Mouse (Mus musculus) limb, embryonic 14.5 days (tissue): Measurements from ENCODE around the gene Zfp366. TPM values are rescaled to one million over a fixed set of nuclear protein-coding genes. Genes with fewer than 3 reads are reported as not detected.

Source experiments
- ATAC-seq: fragments of 200-750 bp; cut with Nextera tagmentation; 2 replicates; pipeline ENCODE4 v1.8.0; 2017; ENCODE audit warnings: low read depth, moderate number of reproducible peaks, moderate TSS enrichment; ENCODE audit not compliant: low FRiP score
- DNase-seq: peaks from one replicate; pipeline ENCODE4 v3.0.0-alpha.2; 2015; ENCODE audit warnings: low spot score
- H3K27ac ChIP-seq: fragments of 300-500 bp; sonication (generic); replicated peaks from 2 replicates; pipeline ENCODE4 v1.5.1; 2014; ENCODE audit warnings: low read depth, mild to moderate bottlenecking, low read length, moderate library complexity, mixed read lengths
- H3K27me3 ChIP-seq: fragments of 300-500 bp; sonication (generic); 2 replicates; pipeline ENCODE4 v1.6.1; 2014; ENCODE audit warnings: low read length, mixed read lengths; ENCODE audit not compliant: control insufficient read depth, insufficient read depth
- H3K36me3 ChIP-seq: fragments of 300-500 bp; sonication (generic); 2 replicates; pipeline ENCODE4 v1.6.1; 2014; ENCODE audit warnings: mild to moderate bottlenecking, low read length, moderate library complexity, mixed read lengths; ENCODE audit not compliant: control insufficient read depth, insufficient read depth
- H3K4me1 ChIP-seq: fragments of 300-500 bp; sonication (generic); 2 replicates; pipeline ENCODE4 v1.6.1; 2014; ENCODE audit warnings: antibody characterized with exemption, low read length, mixed read lengths; ENCODE audit not compliant: control insufficient read depth, insufficient read depth
- H3K4me2 ChIP-seq: fragments of 300-500 bp; sonication (generic); replicated peaks from 2 replicates; pipeline ENCODE4 v1.6.1; 2014; ENCODE audit warnings: low read depth, mild to moderate bottlenecking, low read length, moderate library complexity; ENCODE audit not compliant: severe bottlenecking
- H3K4me3 ChIP-seq: fragments of 300-500 bp; sonication (generic); replicated peaks from 2 replicates; pipeline ENCODE4 v1.5.1; 2014; ENCODE audit warnings: low read length
- H3K9ac ChIP-seq: fragments of 300-500 bp; sonication (generic); 2 replicates; pipeline ENCODE4 v1.6.1; 2014; ENCODE audit warnings: mild to moderate bottlenecking, low read depth, low read length, moderate library complexity; ENCODE audit not compliant: severe bottlenecking
- H3K9me3 ChIP-seq: fragments of 300-500 bp; sonication (generic); 2 replicates; pipeline ENCODE4 v1.6.1; 2016; ENCODE audit warnings: low read length; ENCODE audit not compliant: control insufficient read depth
- POLR2A ChIP-seq: fragments of 200-500 bp; IDR thresholded peaks from 2 replicates; pipeline ENCODE4 v1.8.0; 2012; ENCODE audit warnings: inconsistent platforms, mild to moderate bottlenecking, moderate library complexity, borderline replicate concordance; ENCODE audit not compliant: insufficient read depth, insufficient read length; ENCODE audit errors: extremely low read depth
- WGBS: fragments of 180-500 bp; shearing (Covaris S2); extraction: QIAGEN DNeasy Blood & Tissue Kit; methylation state at CpG from one replicate; pipeline ENCODE4 v1.1.7; 2014; 5-methylcytosine and 5-hydroxymethylcytosine counted together
- polyA plus RNA-seq, 2 experiments: library from polyadenylated mRNA; depleted of rRNA in 1 of 2; stranded (reverse) in 1 of 2; unstranded in 1 of 2; fragments of >200 nt; fragmentation: Nextera tagmentation in 1 of 2; extraction: Ambion mirVana in 1 of 2; gene quantifications; 2 replicates each; pipeline versions ENCODE4 v1.2.1 to v1.2.3; 2012 to 2014

Gene Zfp366
- 2.5 and 3.5 TPM in 2 replicates for polyA plus RNA-seq (2012; rRNA removed)
- polyA plus RNA-seq (2014; fragmentation: Nextera tagmentation; extraction: Ambion mirVana) = 0.73 and 1.0 TPM in 2 replicates

DNA sequence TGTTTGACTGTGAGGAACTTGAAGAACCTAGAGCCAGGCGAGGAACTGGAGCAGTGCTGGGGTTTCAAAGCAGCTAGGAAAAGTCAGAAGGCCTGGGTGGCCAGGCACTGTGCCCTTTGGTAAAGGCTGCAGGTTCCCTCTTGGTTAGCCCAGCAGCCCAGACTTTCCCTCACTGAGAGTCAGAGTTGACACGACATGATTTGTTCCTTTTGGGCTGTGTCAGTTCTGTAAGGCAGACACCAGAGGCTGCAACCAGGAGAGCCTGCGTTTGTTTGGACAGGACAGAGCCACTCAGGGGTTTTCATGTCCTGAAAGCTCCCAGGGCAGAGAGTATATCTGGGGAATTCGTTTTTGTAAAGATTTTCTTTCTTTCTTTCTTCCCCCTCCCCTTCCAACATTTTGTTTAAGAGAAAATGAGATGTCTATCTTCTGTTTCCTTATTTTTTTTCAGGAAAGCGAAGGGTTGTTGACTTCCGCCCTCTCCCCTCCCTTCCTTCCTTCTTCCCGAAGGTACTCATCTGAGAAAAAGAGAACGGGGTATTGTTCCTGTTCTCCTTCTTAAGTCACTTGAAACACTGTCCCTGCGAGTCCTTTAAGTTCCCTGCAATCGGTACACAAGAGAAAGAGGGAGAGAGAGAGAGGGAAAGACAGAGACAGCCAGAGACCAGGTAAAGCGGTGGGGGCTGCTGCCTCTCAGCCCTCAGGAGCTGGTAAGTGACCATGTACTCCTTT lies at the start of gene Zfp366:
Gene Zfp366, plus strand, starts transcription at position 669 of the 732 bp plus-strand sequence.
- Histone ChIP-seq H3K9ac (no peak within 1 kb of the TSS), H3K4me2 (no peak within 1 kb of the TSS), H3K36me3 (no peaks in the 10 kb centered on the region), H3K27ac (no peak within 1 kb of the TSS), H3K27me3 (no peaks in the 10 kb centered on the region), H3K9me3 (no peaks in the 10 kb centered on the region), H3K4me3 (peak within 1 kb of the TSS; percentile 7; the same call in 1 of the 2 replicates), H3K4me1 (no peaks in the 10 kb centered on the region)
- ATAC-seq (no peak), DNase-seq (no peak)
- TF ChIP-seq POLR2A = no peak
- 61% methylated on average over 11 of the region's 11 CpGs for WGBS

DNA sequence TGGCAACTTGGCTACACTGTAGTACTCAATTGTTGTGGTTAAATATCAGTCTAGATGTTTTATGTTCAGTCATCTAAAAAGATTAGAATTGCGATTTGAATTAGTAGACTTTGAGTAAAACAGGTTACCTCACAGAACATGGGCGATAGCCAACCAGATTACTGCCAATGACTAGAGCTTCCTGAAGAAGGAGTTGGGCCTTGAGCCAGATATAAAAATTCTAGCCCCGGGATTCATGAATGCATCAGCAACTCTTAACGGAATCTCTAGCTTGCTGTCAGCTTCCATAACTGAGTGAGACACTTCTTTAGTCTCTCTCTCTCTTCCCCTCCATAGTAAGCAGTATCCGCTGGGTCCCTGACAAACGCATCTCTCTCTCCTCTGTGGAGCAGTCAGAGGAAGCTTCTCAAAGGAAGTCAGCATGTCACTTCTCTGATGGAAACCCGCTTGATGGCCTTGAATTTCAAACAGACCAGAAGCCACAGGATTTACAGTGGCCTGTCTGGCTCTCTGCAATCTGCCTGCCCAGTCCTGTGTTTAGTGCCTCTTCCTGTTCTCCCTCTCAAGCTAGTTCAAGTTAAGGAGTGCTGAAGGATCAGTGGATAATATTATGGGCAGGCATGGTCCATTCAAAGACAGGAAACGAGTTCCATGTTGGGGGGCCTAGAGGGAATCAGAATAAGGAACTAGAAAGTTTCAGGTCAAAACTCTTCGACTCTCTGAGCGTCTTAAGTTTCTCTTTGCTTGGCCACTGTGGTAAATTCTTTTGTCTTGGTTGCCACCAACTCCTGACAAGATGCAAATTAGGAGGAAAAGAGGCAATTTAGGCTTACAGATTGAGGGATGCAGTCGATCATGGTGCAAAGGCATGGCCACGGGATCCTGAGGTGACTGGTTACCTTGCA lies 46.0 kb upstream of the Zfp366 start:
- no peak for DNase-seq
- TF ChIP-seq POLR2A = no peak
- ATAC-seq = no peak
- Histone ChIP-seq H3K36me3 (no peaks in the 10 kb centered on the region), H3K9ac (no peak overlapping the region), H3K4me1 (no peaks in the 10 kb centered on the region), H3K27me3 (no peaks in the 10 kb centered on the region), H3K9me3 (no peaks in the 10 kb centered on the region), H3K27ac (no peak overlapping the region), H3K4me2 (no peak overlapping the region), H3K4me3 (no peak overlapping the region)
- WGBS = 80% methylated on average over 12 of the region's 12 CpGs

- no peak for TF ChIP-seq POLR2A
- no peak overlapping the region for H3K4me2 ChIP-seq
- no peak for DNase-seq
- 67% methylated on average over 13 of the region's 13 CpGs for WGBS
- H3K9ac ChIP-seq = no peak overlapping the region
- no peak overlapping the region for H3K4me3 ChIP-seq
- H3K27me3 ChIP-seq = no peaks in the 10 kb centered on the region
- H3K9me3 ChIP-seq = no peaks in the 10 kb centered on the region
- no peaks in the 10 kb centered on the region for H3K36me3 ChIP-seq
- H3K4me1 ChIP-seq = 0 out of 2 replicates have a peak, but pooled peaks cover 3% of the 10 kb centered on the region
- H3K27ac ChIP-seq = no peak overlapping the region
- ATAC-seq = no peak
Measured at GRCm38 (mm10) chr13:99146355-99146871, 38.2 kb upstream of the Zfp366 start.

DNA sequence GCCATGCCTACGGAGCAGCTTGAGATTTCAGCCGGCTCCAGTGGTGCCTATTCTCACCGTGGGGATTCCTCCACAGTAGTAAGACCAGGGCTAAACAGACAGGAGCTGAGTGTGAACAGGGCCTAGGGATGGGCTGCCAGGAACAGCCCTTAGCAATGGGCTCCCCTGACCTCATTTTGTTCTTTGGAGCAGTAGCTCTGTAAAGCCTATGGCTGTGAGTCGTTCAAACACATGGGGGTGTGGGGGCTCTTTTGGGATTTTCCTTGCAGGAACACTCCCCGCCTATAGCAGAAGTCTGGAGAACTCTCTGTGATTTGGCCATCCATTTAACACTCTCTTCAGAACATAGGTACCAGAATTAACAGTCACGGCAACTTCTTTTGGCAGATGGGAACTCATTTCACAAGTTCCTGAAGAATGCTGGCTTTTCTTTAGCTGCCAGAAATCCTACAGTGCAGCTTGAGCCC lies 36.9 kb upstream of the Zfp366 start:
- 61% methylated on average over 6 of the region's 6 CpGs for WGBS

More for the DNA sequence above, 36.9 kb upstream of the Zfp366 start:
- H3K9me3 ChIP-seq = no peaks in the 10 kb centered on the region
- H3K4me1 ChIP-seq = peaks cover 7% of the 10 kb centered on the region; the same call in 1 of the 2 replicates
- no peak for TF ChIP-seq POLR2A
- H3K4me2 ChIP-seq = no peak overlapping the region
- H3K27me3 ChIP-seq = no peaks in the 10 kb centered on the region
- no peak for ATAC-seq
- H3K4me3 ChIP-seq = no peak overlapping the region
- H3K9ac ChIP-seq = no peak overlapping the region
- no peak for DNase-seq
- H3K36me3 ChIP-seq = no peaks in the 10 kb centered on the region
- no peak overlapping the region for H3K27ac ChIP-seq
